Mouse (Mus musculus): Measurements from ENCODE around the gene Klhl11.

The Klhl11 gene

DNA sequence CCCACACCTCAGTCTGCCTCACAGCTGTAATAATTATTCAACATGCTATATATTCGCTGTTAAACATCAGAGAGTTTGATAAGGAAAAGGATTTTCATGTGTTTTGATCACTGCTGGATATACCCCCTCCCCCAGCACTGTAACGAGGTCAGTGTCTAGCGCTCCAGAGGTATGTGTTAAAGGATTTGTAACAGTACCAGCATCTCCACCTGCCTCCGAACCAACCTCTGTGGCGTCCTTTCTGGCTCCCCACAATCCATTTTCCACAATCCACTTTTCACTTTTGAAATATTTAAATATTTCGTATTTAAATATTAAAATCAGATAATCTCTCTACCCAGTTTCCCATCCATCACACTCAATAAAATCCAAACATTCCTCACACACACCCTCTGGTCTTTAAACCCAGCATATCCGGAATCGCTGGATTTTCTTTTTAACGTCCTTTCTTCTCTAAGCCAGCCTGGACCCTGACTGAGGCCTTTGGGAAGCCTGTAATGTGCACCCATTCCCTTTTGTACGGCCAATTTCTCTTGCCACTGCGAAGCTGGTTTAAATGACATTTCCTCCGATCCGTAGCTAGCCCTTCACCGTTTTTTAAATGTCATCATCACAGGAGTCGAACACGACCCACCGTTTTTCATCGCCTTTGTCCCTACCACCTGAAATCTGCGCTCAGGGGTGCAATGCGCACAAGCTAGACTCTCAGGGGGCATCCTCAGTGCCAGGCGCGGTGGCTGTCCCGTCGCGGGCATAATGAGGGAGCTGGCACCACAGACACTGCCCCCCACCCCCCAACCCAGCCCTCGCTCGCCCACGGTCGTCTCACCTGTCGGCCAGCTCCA is 967 bp downstream of the Klhl11 start:
- no peak for DNase-seq (ENCODE audit: extremely low read depth, low read depth)

DNA sequence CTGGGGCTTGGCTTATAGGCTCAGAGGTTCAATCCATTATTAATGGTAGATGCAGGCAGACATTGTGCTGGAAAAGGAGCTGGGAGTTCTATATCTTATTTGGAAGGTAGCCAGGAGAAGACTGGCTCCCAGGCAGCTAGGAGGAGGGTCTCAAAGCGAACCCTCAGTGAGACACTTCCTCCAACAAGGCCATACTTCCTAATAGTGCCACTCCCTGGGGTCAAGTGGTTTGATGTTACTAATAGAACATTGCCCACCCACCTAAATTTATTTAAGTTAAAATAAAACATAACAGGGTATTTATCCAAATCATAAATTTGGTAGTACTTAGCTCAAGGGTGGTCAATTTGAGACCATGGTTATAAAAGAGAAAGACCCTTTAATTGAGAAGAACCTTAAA is 6.7 kb downstream of the Klhl11 start:
- no peak for DNase-seq (ENCODE audit: extremely low read depth, low read depth)

DNA sequence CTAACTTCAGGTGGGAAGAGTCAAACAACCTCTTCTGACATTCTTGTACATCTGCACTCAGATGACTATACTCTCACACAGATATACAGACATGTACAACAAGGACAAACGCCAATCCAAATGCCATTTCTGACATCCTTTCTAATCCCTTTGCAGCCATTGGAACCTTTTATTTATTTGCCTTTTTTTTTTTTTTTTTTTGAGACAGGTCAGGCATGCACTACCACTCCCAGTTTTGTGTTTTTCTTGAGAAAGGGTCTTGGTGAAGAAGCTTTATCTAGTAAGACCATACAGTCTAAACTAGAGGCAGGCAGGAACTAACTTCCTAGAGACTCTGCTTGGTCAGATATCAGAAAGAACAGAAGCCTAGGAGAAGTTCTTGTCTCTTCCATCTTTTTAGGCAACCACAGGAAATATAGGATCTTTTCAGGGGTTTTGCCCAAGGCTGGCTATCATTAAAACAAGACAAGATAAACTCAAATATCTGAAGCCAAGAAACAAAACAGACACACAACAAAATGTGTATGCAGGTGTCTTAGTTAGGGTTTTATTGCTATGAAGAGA is 7.2 kb downstream of the Klhl11 start:
- peak; percentile 83 for DNase-seq (ENCODE audit: extremely low read depth, low read depth)

DNA sequence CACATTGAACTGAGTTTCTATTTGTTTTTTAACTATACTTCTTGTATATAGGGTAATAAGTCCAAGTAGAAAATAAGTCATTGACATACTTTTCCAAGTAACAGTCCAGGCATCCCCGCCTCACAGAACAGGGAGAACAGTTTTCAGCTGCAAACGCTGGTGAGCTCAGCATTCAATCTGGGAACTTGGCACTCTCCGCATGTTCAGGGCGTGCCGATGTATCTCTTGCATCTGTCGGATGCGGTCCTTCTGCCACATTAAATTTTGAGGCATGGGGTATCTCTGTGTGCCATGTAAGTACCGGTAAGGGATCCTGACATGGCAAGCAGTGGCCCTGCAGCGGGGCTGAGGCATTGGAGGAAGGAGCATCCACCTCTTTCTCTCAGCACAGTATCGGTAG is 9.8 kb downstream of the Klhl11 start:
- no peak for DNase-seq (ENCODE audit: extremely low read depth, low read depth)

DNA sequence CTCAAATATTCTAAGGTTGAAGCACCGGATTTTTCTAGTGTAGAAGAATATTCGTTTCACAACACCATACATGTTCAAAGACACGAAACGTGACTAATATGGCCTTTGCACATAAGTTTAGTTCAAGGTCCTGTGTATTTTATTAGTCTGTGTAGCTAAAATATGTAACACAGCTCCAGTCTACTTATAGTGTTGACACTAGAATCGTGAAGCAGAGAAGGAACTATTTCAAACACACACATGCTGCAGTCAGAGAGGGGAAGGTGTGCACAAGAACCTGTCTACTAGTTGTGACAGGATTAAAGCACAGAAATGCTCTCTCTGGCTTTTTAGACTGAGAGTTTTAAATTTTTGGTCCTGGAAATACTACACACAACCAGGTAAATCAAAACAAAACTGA is 14.8 kb downstream of the Klhl11 start:
- no peak for DNase-seq (ENCODE audit: extremely low read depth, low read depth)

DNA sequence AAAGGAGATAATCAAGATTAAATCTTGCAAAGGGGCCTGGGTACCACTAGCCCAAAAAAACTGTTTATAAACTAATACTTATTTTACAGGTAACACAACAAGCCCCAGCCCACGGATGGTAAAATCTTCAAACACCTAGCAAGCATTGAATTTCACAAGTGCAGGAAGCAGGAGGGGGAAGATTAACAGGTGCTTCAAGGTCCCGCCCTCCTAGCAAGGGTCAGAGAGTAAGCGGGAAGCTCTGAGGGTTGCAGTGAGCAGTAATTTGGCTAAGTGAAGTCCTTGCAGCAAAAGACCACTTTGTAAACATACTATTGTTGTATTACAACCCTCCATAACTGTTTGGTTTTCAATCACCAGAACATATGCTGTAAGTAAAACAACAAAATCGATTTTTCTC is 15.3 kb downstream of the Klhl11 start:
- no peak for DNase-seq (ENCODE audit: extremely low read depth, low read depth)

DNA sequence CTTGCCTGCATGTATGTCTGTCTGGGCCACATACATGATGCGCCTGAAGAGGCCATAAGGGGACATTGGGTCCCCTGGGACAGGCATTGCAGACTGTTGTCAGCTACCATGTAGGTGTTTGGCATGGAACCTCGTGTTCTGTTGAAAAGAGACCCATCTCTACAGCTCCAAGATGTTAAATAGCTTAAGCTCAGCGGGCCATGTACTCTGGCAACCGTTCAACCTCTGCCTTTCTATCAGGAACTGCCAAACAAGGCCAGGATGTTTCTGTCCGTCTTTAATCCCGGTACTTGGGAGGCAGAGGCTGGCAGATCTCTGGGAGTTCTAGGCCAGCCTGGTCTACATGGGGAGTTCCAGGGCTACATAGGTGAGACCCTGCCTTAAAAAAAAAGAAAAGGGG is 29.9 kb downstream of the Klhl11 start:
- no peak for DNase-seq (ENCODE audit: extremely low read depth, low read depth)

DNA sequence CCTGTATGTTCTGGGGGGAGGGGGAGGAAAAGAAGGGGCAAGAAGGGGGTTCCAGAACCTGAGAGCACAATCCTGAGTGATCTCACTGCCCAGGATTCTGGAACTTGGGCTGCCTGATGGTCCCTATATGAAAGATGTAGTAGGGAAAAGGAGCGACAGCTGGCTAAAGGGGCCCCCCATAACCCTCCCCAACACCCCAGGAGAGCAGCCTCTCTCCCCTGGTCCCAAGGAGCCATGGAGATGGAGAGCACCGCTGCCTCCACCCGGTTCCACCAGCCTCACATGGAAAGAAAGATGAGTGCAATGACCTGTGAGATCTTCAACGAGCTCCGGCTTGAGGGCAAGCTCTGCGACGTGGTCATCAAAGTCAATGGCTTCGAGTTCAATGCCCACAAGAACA is 30.7 kb downstream of the Klhl11 start, which contains the start of the genes Nt5c3b and Klhl10:
Nt5c3b (minus strand) TSS at position 12 of the 400 bp plus-strand sequence.
Klhl10 (plus strand) TSS at position 121 of the 400 bp plus-strand sequence.
- no peak for DNase-seq (ENCODE audit: extremely low read depth, low read depth)

DNA sequence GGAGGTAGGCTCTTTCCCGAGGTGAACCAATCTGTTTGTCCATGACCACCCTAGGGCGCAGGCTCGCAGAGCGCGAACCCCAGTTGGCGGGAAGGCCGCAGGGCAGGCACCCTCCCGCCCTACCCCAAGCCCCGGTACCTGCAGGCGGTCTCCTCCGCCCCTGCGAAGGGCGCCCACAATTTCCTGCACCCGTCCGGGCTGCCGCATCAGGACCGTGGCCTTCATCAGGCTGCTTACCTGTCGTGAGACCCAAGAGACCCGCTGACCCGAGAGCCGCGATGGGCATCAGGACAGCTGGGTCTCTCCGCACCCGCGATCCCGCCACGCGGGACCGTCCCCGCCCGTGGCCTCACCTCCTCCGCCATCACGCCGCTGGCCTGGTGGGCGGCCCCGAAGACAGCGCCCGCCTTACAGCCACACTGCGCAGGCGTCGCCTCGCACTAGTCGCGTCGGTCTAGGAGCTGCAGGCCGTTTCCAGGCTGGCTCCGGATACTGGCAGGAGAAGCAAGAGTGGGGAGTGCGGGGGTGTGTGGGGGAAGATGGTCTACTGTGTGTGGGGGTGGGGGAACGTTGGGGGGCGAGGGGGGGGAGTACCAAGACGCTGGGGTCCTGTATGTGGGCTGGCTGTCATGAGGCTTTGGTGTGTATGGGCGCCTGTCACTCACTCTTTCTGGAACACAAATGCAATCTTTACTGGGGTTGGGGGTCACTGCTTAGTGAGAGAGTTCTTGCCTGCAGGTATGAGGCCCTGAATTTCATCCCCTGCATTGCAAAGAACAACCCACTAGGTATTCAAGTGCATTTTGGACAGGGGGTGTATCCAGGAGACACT is 31.6 kb downstream of the Klhl11 start:
- DNase-seq (ENCODE audit: extremely low read depth, low read depth) = peak; percentile 30

DNA sequence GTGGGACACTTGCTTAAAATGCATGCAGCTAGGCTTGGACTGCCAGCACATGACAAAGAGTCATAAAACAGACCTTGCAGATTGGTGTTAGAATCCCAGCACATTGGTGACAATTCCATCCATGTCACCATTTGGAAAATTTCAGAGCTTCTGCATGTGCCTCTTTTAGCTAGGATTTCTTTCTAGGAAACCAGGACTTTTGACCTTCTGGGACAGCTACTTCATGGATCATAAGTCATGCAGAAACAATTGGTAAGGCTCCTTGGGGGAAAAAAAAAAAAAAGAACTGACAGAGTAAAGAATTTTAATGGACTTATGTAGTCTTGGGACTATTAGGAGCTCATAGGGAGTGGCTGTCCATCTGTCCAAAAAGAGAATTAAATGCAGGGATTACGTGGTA is 34.6 kb downstream of the Klhl11 start:
- no peak for DNase-seq (ENCODE audit: extremely low read depth, low read depth)

DNA sequence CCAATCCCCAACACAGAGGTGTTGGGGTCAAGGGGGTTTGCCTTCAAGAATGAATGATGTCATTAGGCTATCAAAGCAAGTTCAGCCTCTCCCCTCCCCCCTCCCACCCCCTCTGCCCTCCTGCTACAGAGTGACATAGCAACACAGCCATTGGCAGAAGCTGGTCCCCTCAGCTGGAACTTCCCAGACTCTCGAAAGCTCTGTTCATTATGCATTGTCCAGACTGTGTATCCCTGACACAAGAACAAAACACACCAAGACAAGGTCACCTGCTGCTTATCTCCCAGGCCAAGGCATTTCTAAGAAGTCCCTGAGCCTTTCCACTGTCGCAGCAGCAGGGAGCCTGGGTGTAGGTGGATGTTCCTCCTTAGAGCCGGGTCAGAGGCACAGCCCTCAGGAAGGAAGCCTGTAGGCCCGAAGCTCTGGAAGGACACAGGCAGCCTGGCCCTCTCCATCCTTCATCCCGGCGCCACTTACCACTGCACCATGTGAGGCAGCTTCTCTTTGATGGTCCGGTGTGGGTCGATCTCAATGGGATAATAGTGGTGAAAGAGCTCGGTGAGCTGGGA is 36.8 kb downstream of the Klhl11 start:
- no peak for DNase-seq (ENCODE audit: extremely low read depth, low read depth)

DNA sequence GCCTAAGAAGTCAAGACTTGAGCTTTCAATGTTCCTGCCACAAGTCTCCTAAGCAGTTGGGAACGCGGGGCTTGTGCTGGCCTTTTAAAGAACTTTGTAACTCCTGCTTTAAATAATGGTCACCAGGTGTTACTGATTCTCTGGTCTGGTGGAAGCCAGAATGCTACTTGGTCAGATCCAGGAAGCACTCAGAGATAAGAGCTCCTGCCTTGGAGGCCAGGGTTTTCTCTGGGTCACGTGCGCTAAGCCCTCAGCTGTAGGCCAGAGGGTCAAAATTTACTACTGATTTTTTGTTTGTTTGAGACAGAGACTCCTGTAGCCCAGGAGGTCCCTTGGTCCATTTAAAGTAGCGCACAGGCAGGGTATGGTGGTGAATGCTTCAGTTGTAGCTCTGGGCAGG is 40.5 kb downstream of the Klhl11 start:
- no peak for DNase-seq (ENCODE audit: extremely low read depth, low read depth)

DNA sequence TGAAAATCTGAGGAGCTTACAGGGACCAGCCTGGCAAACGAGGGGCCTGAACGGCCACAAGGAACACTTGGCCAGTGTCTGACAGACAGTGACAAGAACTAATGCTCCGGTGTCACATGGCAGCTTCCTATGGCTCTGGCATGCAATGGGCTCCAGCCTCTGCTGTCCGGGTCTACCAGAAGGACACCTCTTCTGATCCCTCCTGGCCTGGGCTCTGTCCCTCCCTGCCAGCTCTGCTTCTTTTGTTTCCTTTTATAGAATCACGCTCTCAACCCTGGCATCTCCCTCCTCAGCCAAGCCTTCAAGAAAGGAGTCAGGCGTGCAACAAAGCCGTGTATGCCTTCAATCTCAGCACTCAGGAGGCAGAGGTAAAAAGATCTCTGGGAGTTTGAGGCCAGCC is 42.5 kb downstream of the Klhl11 start:
- DNase-seq (ENCODE audit: extremely low read depth, low read depth) = no peak

DNA sequence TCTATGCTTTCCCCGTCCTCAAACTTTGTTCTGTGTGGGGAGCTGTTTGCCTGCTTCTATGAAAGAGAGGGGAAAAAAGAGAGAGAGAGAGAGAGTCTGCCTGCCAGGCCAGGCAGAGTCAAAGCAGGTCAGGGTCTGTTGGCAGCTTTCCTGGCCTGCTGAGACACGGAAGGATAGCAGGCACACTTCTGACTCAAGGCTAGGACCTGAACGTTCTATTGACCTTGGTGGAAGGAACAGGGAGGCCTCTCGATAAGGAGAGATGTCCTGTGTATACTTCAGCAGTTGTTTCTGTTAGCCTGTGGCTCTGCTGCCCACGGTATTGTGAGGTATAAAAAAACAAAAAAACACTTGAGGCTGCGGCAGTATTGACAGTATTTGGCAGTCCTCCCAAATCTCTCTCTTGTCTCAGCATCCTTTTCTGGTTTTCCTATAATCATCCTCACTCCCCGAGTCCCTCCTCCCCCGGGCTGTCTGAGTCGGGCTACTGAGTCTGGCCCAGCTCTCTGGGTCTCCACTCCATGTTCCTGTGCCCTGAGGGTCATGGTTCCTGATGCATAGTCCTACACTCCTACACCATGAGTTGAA is 43.8 kb downstream of the Klhl11 start:
- DNase-seq (ENCODE audit: extremely low read depth, low read depth) = no peak

DNA sequence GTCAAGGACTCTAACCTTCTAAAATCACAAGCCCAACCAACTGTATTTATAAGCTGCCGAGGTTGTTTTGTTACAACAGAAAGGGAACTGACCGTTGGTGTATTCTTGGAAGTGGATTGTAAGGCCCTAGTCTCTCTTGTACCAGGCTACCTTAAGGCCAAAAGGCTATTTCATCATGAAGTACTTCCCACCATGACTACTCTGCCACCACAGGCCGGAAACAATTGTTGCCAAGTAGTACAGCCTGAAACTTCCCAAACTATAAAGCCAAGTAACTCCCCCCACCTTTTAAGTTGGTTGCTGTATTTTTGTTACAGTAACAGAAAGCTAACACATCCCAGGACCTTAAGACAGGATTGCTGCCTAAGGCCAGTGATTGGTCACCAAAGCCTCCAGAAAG is 45.7 kb downstream of the Klhl11 start:
- DNase-seq (ENCODE audit: extremely low read depth, low read depth) = no peak

DNA sequence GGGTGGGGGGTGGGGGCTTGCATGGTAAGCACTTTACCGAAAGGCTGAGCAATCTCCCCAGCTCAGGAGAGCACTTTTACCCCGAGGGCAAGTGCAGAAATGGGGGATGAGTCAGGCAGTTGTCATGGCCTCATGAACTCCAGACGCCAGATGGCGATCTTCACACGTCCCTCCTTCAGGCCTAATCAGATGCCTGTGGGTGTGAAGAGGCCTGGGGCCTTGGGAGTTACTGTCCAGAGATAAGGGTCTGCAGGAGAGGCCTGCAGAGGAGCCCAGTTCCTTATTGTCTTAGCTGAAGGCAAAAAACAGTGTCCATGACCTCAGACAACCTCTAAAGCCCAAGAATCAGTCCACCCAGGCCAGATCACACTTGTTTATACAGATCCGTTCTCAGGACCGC is 46.7 kb downstream of the Klhl11 start:
- peak; percentile 75 for DNase-seq (ENCODE audit: extremely low read depth, low read depth)

DNA sequence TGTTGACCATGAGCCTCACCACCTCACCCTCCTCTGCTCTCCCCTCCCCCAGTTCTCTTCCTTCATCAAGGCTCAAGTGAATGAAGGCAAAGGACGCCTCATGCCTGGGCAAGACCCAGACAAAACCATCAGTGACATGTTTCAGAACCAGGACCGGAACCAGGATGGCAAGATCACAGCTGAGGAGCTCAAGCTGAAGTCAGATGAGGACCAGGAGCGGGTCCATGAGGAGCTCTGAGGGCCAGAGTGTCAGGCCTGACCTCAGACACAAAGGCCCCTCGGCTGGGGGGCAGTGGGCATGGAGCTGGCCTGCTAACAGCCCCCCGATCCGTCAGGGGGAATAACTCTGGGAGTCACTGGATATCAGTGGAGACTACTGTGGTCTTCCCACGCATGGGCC is 48.7 kb downstream of the Klhl11 start:
- DNase-seq (ENCODE audit: extremely low read depth, low read depth) = no peak

DNA sequence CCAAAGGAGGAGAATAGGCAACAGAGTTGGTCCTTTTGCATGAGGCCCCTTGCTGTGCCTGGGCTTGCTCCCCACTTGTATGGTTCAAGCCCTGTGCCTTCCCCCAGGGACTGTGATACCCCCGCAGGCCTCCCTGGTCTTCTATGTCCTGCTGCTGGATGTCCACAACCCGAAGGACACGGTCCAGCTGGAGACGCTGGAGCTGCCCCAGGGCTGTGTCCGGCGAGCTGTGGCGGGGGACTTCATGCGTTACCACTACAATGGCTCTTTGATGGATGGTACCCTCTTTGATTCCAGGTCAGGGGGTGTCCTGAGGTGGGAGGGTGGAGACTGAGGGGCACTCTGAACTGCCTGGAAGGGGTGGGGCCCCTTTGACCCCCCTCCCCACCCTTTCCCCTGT is 51.0 kb downstream of the Klhl11 start:
- DNase-seq (ENCODE audit: extremely low read depth, low read depth) = no peak

DNA sequence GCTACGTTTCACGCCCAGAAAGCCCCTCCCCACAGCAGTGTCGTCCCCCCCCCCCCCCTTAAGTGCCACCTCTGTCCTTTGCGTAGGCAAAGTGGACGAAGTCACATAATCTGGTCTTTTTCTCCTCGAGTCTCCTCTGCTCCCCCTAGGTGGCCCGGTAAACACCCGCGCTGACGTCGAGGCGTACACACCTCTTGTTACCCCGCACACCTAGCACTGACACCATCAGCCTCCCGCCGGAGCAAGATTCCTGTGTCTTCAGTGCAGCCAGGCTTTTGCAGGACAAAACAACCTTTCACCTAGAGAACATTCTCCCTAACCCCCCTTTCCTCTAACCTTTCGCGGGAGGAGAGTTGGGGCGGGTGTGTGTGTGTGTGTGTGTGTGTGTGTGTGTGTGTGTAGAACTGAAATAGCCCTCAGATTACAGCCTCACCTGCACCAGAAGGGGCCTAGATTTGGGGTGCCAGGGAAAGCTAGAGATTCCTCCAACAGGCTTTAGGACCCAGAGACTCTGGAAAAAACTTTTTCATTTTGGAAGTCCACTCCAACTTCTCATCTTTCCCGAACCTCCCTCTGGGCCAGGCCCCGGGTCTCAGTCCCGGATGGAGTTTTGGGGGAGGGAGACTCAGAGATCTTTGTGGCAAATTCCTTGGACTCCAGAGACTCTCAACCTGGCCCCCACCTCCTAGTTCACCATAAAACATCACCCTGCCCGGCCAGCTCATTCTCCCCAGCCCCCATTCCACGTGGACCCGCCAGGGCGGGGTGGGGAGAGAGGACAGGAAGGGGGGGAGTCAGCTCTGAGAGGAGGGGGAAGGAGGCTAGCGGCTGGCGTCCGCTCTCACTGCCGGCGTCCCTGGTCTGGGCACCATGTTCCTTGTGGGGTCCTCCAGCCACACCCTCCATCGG is 57.4 kb downstream of the Klhl11 start, which contains the start of gene Fkbp10:
Fkbp10 (plus strand) TSS at position 784 of the 909 bp plus-strand sequence.
- DNase-seq (ENCODE audit: extremely low read depth, low read depth) = no peak

Measured in MEL-GATA-1-ER (cell line).